Mouse (Mus musculus): ENCODE measurements at regions not wholly inside any gene's neighbourhood (a gene's known extent, or its start where the extent isn't known, plus 50 kb on each side); places are given as distances from the start of the nearest gene placed in this dataset.
A peak's percentile ranks its signal among the peaks of the same experiment; 100 is the strongest.
"Not testable (repeated sequence)": the region's sequence is repeated elsewhere in the genome, so short reads cannot be mapped to it uniquely, and the experiment has no call there.

DNA sequence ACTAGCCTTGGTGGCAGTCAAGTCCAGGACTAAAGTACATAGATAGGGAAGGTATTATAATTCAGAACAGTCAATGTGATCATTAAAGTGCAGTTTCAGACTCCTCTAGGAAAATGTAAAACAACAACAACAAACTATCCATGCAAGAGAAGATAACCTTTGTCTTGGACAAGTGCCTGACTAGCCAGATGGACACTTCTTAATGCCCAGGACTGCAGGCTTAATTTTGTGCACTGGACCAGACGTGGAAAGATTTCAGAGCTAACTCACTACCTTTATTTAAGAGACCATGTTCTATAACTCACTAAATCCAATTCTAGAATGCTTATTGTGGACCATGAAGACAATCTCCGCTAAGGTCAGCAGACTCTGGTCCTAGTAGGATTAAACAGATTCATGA lies 215.6 kb upstream of the Stxbp5 start:
- no peak for ATAC-seq (replicated peaks in 1 of 2; ENCODE audit: insufficient read depth in 1 of 2, low FRiP score in 2 of 2, low TSS enrichment in 1 of 2, low read depth in 1 of 2, poor library complexity in 2 of 2, severe bottlenecking in 2 of 2)

DNA sequence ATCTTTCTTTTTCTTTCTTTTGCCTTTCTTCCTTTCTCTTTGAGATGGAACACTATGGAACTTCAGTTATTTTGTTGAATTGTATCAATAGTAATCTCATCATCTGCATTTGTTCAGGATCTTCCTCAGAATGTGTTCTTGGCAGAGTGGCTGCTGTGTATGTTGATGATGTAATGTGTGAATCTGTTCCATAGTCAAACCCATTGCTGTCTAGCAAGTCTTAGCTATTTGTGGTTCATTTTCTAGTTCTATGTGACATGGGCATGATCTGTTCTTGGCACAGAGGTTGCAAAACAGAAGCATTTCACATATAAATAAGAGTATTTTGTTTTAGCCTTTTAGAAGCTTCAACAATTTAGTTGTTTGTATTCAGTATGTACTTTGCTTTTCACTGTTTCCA lies 212.4 kb upstream of the Stxbp5 start:
- ATAC-seq (replicated peaks in 1 of 2; ENCODE audit: insufficient read depth in 1 of 2, low FRiP score in 2 of 2, low TSS enrichment in 1 of 2, low read depth in 1 of 2, poor library complexity in 2 of 2, severe bottlenecking in 2 of 2) = no peak

DNA sequence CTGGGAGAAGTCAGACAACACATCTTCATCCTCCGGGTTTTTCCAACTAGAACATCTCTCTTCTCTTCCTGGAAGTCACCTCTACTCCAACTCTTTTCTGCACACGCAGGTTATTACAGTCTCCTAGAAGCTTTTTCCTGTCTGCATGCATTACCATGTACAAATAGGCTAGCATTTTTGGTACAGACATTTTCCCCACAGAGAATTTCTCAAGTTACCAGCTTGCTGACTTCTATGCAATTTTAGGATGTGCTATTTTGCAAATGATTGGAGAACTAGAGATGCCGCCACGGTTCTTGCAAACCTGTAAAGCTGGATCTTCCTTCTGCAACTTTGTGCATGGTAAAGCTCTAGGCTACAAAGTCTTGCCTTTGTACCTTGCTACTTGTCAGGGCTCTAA lies 210.2 kb upstream of the Stxbp5 start:
- ATAC-seq (replicated peaks in 1 of 2; ENCODE audit: insufficient read depth in 1 of 2, low FRiP score in 2 of 2, low TSS enrichment in 1 of 2, low read depth in 1 of 2, poor library complexity in 2 of 2, severe bottlenecking in 2 of 2) = no peak

DNA sequence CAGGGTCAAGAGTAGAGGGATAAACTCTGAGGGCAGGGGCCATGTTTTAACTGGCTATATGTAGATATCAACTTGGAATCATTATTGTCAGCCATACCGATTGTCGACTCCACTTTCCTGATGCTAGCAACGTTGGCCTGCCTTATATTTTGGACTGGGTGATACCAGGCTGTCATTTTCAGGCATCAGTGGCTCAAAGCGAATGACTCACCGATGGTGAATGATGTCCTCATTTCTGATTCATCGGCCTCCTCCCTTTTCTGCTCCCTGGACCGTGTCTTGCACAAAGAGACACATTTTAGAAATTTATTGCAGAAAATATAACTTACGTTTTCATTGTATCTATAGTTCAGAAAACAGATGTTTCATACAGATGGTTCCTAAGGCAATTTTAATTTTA lies 209.0 kb upstream of the Stxbp5 start:
- ATAC-seq (replicated peaks in 1 of 2; ENCODE audit: insufficient read depth in 1 of 2, low FRiP score in 2 of 2, low TSS enrichment in 1 of 2, low read depth in 1 of 2, poor library complexity in 2 of 2, severe bottlenecking in 2 of 2) = no peak

DNA sequence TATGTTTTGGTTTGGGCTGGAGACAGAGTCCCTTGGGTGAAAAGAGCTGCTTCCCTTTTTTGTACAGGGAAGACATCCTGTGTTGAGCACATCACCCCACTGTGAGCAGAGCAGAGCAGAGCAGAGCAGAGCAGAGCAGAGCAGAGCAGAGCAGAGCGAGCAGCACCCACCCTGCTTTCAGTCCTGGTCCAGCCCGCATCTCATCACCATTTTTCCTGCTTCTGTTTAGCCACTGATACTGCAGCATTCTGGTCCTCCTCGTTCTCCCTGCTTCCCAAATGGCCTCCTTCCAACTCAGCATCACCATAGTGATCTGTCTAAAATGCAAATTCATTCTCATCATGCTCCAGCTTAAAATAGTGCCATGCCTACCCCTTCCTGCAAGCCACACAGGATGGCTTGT lies 206.2 kb upstream of the Stxbp5 start:
- ATAC-seq (replicated peaks in 1 of 2; ENCODE audit: insufficient read depth in 1 of 2, low FRiP score in 2 of 2, low TSS enrichment in 1 of 2, low read depth in 1 of 2, poor library complexity in 2 of 2, severe bottlenecking in 2 of 2) = peak; percentile 66 to 76

DNA sequence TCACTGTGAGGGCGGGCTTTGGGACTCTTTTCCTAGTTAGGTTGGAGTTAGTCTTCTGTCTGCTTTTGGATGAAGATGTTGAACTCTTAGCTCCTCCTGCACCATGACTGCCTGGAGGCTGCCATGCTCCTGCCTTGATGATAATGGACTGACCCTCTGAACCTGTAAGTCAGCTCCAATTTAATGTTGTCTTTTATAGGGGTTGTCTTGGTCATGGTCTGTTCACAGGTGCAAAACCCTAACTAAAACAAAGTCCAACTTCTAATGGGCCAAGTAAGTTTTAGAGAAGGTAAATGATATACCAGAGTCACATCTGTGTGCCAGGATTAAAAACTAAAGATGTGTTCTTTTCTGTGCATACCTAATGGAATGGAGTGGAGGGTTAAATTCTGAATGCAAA lies 205.8 kb upstream of the Stxbp5 start:
- no peak for ATAC-seq (replicated peaks in 1 of 2; ENCODE audit: insufficient read depth in 1 of 2, low FRiP score in 2 of 2, low TSS enrichment in 1 of 2, low read depth in 1 of 2, poor library complexity in 2 of 2, severe bottlenecking in 2 of 2)

DNA sequence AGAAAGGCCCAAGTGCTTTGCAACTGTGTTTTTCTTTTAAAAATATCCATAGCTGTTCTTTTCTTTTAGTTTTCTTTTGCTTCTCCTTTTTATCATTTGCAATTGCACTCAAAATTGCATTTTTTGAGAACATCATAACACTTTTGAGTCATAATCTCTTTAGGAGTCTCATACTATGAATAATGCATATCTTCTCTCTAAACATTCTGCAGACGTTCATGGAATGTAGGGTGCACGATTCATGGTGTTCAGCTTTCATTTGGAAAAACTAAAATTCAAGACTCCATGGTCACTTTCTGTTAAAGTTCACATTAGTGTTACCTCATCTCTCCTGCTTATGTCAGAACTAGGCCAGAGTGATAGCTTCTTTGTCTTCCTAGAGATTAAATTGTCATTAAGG lies 200.8 kb upstream of the Stxbp5 start:
- ATAC-seq (replicated peaks in 1 of 2; ENCODE audit: insufficient read depth in 1 of 2, low FRiP score in 2 of 2, low TSS enrichment in 1 of 2, low read depth in 1 of 2, poor library complexity in 2 of 2, severe bottlenecking in 2 of 2) = no peak

DNA sequence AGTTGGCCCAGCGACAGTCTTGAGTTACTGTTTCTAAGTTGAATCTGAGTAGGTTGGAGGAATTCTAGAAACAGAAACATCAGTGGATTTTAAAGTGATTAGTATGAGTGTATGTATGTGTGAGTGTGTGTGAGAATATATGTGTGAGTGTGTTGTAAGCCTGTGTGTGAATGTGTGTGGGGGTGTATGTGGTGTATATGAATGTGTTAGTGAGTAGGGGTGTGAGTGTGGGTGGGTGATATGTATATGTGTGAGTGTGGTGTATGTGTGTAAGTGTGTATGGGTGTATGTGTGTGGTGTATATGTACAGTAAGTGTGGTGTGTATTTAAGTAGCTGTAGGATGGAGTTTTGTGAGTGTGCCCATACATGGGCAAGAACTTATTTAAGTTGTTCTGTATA lies 197.6 kb upstream of the Stxbp5 start:
- no peak for ATAC-seq (replicated peaks in 1 of 2; ENCODE audit: insufficient read depth in 1 of 2, low FRiP score in 2 of 2, low TSS enrichment in 1 of 2, low read depth in 1 of 2, poor library complexity in 2 of 2, severe bottlenecking in 2 of 2)

DNA sequence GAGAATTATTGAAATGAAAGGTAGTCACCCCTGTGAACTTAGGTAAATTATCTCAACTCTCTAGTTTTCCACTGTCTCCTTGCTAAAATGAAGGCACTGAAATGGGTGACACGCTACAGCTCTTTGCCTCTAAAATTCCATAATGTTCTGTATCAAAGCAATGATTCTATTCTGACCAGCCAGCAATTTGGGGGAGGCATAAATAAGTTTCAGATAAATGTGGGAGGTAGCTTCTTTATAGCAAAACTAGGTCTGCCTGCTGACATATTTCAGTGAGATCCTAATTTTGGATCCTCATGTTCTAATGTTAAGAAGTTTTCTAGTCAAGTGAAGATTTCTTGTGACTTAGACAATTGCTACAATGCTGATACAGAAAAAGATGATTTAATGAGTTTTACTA lies 193.2 kb upstream of the Stxbp5 start:
- no peak for ATAC-seq (replicated peaks in 1 of 2; ENCODE audit: insufficient read depth in 1 of 2, low FRiP score in 2 of 2, low TSS enrichment in 1 of 2, low read depth in 1 of 2, poor library complexity in 2 of 2, severe bottlenecking in 2 of 2)

DNA sequence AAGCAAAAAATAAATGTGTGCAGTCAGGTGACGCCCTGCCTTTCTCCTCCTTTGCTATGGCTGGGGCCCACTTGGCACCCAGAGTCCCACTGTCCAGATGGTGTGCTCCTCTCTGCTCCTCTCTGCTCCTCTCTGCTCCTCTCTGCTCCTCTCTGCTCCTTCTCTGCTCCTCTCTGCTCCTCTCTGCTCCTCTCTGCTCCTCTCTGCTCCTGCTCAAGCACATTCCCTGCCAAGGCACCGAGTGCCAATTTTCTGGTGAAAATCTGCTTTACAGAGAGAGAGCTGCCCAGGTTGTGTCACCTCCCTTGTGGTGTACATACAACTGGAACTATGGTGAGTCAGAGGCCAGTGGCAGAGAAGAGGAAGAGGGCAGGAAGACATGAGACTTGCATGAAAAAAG lies 192.8 kb upstream of the Stxbp5 start:
- ATAC-seq (replicated peaks in 1 of 2; ENCODE audit: insufficient read depth in 1 of 2, low FRiP score in 2 of 2, low TSS enrichment in 1 of 2, low read depth in 1 of 2, poor library complexity in 2 of 2, severe bottlenecking in 2 of 2) = peak; percentile 29 to 49; a peak in 2 of 4 replicates

DNA sequence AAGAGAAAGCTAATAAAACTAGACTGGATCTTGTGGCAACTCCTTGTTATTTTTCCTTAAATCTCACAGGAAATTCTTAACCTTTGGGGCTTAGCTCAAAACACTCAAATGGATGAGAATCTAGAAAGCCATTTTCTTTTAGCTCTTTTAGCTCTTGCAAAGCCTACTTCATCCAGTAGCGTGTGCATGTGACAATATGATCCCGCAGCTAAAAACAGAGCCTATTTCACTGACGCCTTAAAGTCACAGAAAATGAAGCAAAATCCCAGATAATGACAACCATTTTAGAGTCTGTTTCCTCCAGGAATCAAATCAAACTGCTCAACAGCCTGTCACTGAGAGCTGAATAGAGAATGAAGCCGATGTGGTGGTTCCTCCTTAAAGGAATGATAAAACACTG lies 185.1 kb upstream of the Stxbp5 start:
- ATAC-seq (replicated peaks in 1 of 2; ENCODE audit: insufficient read depth in 1 of 2, low FRiP score in 2 of 2, low TSS enrichment in 1 of 2, low read depth in 1 of 2, poor library complexity in 2 of 2, severe bottlenecking in 2 of 2) = no peak

DNA sequence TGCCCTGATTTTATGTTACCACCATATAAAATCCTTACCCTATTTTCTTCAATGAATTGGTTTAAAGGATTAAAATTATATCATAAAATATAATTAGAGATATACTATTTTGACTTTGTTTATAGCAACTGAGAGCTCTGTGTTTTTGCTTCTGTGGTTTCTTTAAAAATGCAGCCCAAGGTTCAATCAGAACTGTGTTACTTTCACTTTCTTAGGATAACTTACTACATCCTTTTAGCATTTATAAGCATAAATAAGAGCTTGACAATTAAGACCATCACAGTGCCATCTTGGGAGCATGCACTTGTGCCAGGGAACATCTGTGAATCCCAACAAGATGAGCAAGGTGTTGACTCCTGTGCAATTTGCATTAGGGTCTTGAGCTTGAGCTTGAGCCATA lies 169.3 kb upstream of the Stxbp5 start:
- ATAC-seq (replicated peaks in 1 of 2; ENCODE audit: insufficient read depth in 1 of 2, low FRiP score in 2 of 2, low TSS enrichment in 1 of 2, low read depth in 1 of 2, poor library complexity in 2 of 2, severe bottlenecking in 2 of 2) = no peak

DNA sequence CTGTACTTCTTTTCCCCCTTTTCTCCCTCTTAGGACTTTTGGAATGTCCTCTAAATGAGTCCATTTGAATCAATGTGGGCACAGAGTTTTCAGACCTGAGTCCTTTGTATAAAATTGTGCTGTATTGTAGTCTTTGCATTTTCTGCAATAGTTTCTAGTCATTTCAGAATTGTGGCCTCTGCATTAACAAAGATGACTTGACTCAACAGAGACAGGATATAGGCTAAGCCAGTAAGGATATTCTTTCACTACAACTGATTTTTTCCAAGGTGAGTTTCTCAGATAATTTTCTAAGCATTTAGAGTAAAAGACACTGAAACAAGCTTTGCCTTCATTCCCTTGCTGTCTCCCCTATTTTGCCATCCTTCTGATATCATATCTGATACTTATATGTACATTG lies 168.8 kb upstream of the Stxbp5 start:
- ATAC-seq (replicated peaks in 1 of 2; ENCODE audit: insufficient read depth in 1 of 2, low FRiP score in 2 of 2, low TSS enrichment in 1 of 2, low read depth in 1 of 2, poor library complexity in 2 of 2, severe bottlenecking in 2 of 2) = not testable (repeated sequence)

DNA sequence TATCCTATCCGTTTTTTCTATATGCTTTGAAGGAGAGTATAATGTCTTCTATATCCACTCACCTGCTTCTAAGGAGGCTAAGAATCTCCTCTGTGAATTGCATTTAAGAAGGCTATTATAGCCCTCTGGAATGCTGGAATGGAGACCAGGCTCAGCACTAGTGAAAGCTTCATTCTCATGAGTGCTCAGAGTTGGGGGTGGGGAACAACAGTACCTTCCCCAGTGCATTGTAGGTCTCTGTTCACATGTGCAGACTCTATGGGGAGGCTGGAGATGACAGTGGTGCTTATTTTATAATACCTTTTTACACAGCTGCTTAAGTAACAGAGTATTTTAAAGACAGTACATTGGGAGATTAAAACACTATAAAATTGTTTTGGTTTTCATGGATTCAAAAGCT lies 145.9 kb upstream of the Stxbp5 start:
- no peak for ATAC-seq (replicated peaks in 1 of 2; ENCODE audit: insufficient read depth in 1 of 2, low FRiP score in 2 of 2, low TSS enrichment in 1 of 2, low read depth in 1 of 2, poor library complexity in 2 of 2, severe bottlenecking in 2 of 2)

DNA sequence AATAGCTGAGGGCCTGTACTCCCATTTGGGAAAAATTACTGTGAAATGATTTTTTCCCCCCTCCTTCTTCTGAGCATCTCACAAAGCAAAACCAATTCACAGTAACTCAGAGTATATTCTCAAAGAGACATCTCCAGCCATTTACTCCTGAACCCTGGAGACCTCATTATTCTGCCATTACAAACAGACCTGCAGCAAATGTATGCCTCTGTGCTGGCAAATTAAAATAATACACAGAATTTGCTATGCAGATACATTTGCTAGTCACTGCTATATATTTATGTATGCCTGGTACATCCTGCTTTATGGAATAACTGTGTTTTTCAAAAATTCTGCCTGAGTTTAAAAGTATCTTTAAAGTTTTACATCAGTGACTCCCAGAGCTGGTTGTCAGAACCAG lies 145.4 kb upstream of the Stxbp5 start:
- no peak for ATAC-seq (replicated peaks in 1 of 2; ENCODE audit: insufficient read depth in 1 of 2, low FRiP score in 2 of 2, low TSS enrichment in 1 of 2, low read depth in 1 of 2, poor library complexity in 2 of 2, severe bottlenecking in 2 of 2)

DNA sequence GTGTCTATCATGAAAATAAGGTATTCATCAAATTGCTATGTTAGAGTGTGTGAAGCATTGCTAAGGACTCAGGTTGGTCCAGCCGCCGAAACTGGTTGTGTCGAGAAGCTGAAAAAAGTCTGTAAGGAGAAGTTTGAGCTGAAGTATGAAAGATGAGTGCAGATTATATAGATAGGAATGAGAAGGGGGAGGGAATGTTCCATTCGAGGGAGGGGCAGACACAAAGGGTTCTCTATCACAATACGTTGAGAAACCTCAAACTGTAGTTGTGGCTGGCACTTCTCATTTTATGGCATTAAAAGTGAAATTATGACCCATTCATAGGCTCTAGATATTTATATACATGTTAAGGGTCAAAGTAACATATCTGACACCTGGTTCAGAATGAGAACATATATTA lies 108.4 kb upstream of the Stxbp5 start:
- ATAC-seq (replicated peaks in 1 of 2; ENCODE audit: insufficient read depth in 1 of 2, low FRiP score in 2 of 2, low TSS enrichment in 1 of 2, low read depth in 1 of 2, poor library complexity in 2 of 2, severe bottlenecking in 2 of 2) = no peak

DNA sequence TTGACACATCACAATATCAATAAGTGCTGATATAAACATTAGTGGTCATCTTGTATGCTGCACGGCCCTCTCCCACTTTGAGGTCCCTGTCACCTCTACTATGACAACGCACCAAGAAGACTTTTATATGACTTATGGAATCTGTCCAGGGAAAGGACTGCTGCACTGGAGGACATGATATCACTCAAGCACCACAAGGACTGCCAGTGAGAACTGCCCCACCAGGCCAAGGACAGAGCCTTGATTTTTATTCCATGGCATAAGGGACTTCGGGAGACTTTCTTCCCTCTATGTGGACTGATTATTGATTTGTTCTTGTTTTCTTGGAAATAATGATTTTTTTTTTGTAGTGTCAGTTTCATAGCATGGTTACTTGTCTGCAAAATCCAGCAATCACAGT lies 97.7 kb upstream of the Stxbp5 start:
- ATAC-seq (replicated peaks in 1 of 2; ENCODE audit: insufficient read depth in 1 of 2, low FRiP score in 2 of 2, low TSS enrichment in 1 of 2, low read depth in 1 of 2, poor library complexity in 2 of 2, severe bottlenecking in 2 of 2) = no peak

DNA sequence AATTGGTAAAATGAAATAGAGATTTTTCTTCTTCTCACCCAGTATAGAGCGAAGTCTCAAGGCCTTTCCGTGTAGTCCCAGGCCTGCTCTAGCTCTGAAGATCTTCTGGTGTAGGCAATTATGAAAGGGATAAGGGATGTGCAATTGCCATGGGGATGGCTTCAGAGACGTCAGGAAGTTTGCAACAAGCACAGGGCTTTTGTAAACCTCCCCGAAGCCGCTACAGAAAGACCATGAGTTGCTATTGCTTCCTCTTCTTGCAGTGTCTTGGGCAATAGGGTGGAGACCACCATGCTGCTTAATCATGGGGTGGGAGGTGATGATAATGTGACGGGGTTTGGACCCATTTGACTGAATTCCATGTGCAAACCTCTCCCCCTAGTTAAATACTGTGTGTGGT lies 95.3 kb upstream of the Stxbp5 start:
- ATAC-seq (replicated peaks in 1 of 2; ENCODE audit: insufficient read depth in 1 of 2, low FRiP score in 2 of 2, low TSS enrichment in 1 of 2, low read depth in 1 of 2, poor library complexity in 2 of 2, severe bottlenecking in 2 of 2) = peak in 1 of 2 experiments; percentile 81; a peak in 2 of 4 replicates

DNA sequence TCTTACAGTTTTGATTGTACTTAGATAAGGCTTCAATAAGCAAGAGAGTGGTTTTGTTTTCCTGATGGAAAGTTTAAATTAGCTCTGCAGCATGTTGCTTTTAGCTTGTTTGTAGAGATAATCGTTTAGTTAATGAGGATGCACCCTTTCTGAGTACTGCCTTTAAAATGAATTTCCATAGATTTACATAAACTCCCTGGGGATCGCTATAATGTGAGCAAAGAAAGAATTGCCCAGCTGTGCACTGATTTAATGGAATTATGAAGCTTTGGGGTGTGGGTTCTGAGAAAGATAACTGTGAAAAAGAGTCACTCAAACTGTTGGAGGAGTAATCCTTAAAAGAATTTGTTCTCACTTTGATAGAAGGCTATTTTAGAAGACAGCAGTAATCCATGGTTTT lies 91.9 kb upstream of the Stxbp5 start:
- ATAC-seq (replicated peaks in 1 of 2; ENCODE audit: insufficient read depth in 1 of 2, low FRiP score in 2 of 2, low TSS enrichment in 1 of 2, low read depth in 1 of 2, poor library complexity in 2 of 2, severe bottlenecking in 2 of 2) = no peak

DNA sequence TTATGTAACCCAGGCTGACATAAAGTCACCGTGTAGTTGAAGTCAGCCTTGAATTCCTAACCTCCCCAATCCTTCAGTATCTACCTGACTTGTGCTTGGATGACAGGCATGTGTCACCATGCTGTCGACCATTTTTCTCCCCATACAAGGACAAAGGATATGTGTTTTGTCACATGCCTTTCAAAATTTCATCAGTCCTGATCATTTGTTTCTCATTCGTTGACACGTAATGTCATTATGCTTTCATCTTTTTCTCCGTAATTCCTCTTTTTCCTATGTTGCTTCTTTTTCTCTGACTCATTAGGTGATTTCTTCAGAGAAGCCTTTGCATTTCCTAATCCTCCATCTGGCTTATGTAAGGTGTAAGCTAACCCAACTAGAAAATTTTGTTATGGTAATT lies 84.5 kb upstream of the Stxbp5 start:
- peak in 1 of 2 experiments; percentile 66; a peak in 1 of 4 replicates for ATAC-seq (replicated peaks in 1 of 2; ENCODE audit: insufficient read depth in 1 of 2, low FRiP score in 2 of 2, low TSS enrichment in 1 of 2, low read depth in 1 of 2, poor library complexity in 2 of 2, severe bottlenecking in 2 of 2)

Data from hematopoietic stem cell, adult 5-6 weeks (primary cell).